Mouse (Mus musculus) embryonic facial prominence, embryonic 11.5 days (tissue): Measurements from ENCODE around the gene Prickle4. TPM values are rescaled to one million over a fixed set of nuclear protein-coding genes. Genes with fewer than 3 reads are reported as not detected.
A peak's percentile ranks its signal among the peaks of the same experiment; 100 is the strongest.

Source experiments
- ATAC-seq: fragments of 200-750 bp; cut with Nextera tagmentation; replicated peaks from 2 replicates; pipeline ENCODE4 v1.8.0; 2017; ENCODE audit warnings: low read depth; ENCODE audit not compliant: insufficient number of reproducible peaks, low FRiP score, low TSS enrichment
- DNase-seq: peaks from one replicate; pipeline ENCODE4 v3.0.0-alpha.2; 2015; ENCODE audit warnings: low spot score
- H3K27ac ChIP-seq: fragments of 300-500 bp; sonication (generic); replicated peaks from 2 replicates; pipeline ENCODE4 v1.5.1; 2014; ENCODE audit warnings: mild to moderate bottlenecking, low read depth, low read length, control low read depth
- H3K27me3 ChIP-seq: fragments of 300-500 bp; sonication (generic); 2 replicates; pipeline ENCODE4 v1.6.1; 2014; ENCODE audit warnings: mild to moderate bottlenecking, low read length, moderate library complexity, mixed read lengths; ENCODE audit not compliant: control insufficient read depth, insufficient read depth
- H3K36me3 ChIP-seq: fragments of 300-500 bp; sonication (generic); replicated peaks from 2 replicates; pipeline ENCODE4 v1.6.1; 2014; ENCODE audit warnings: low read depth, mild to moderate bottlenecking, low read length, moderate library complexity, mixed read lengths; ENCODE audit not compliant: control insufficient read depth, insufficient read depth
- H3K4me1 ChIP-seq: fragments of 300-500 bp; sonication (generic); 2 replicates; pipeline ENCODE4 v1.6.1; 2014; ENCODE audit warnings: low read length, mixed read lengths; ENCODE audit not compliant: control insufficient read depth, insufficient read depth
- H3K4me2 ChIP-seq: fragments of 300-500 bp; sonication (generic); 2 replicates; pipeline ENCODE4 v1.6.1; 2014; ENCODE audit warnings: low read depth, mild to moderate bottlenecking, control low read depth, low read length, moderate library complexity
- H3K4me3 ChIP-seq: fragments of 300-500 bp; sonication (generic); 2 replicates; pipeline ENCODE4 v1.5.1; 2014; ENCODE audit warnings: low read depth, low read length, control low read depth
- H3K9ac ChIP-seq: fragments of 300-500 bp; sonication (generic); replicated peaks from 2 replicates; pipeline ENCODE4 v1.6.1; 2014; ENCODE audit warnings: mild to moderate bottlenecking, control low read depth, low read length
- H3K9me3 ChIP-seq: fragments of 300-500 bp; sonication (generic); replicated peaks from 2 replicates; pipeline ENCODE4 v1.6.1; 2016; ENCODE audit warnings: mild to moderate bottlenecking, low read length, inconsistent platforms, mixed read lengths; ENCODE audit not compliant: control insufficient read depth
- WGBS: fragments of 180-500 bp; shearing (Covaris S2); extraction: QIAGEN DNeasy Blood & Tissue Kit; methylation state at CpG from one replicate; pipeline ENCODE4 v1.1.7; 2014; 5-methylcytosine and 5-hydroxymethylcytosine counted together
- polyA plus RNA-seq: library from polyadenylated mRNA; unstranded; fragments of >200 nt; fragmentation: Nextera tagmentation; extraction: Ambion mirVana; gene quantifications from 2 replicates; pipeline ENCODE4 v1.2.1, GENCODE M21; 2014

Prickle4 gene
- polyA plus RNA-seq, 1 experiment from 2014 or later: 0.27 TPM

- Histone ChIP-seq H3K27ac (no peak overlapping the region), H3K9me3 (no peaks in the 10 kb centered on the region), H3K27me3 (peaks cover 16% of the 10 kb centered on the region), H3K9ac (peak overlapping the region; percentile 57), H3K4me1 (peaks cover 7% of the 10 kb centered on the region), H3K4me3 (peak overlapping the region; percentile 68), H3K4me2 (peak overlapping the region; percentile 98), H3K36me3 (no peaks in the 10 kb centered on the region)
- ATAC-seq (peak; percentile 83), DNase-seq (peak; percentile 72)
- 1% methylated on average over 53 of the region's 60 CpGs for WGBS
These were observed 42.9 kb upstream of the Prickle4 start for GRCm38 (mm10) chr17:47737271-47738065.

GRCm38 (mm10) chr17:47736856-47737255, 42.3 kb upstream of the Prickle4 start, which contains the start of gene Tfeb:
Tfeb (plus strand) TSS chr17:47737030.
- H3K36me3 ChIP-seq: no peaks in the 10 kb centered on the region
- H3K4me1 ChIP-seq: peaks cover 7% of the 10 kb centered on the region
- peaks cover 16% of the 10 kb centered on the region for H3K27me3 ChIP-seq
- DNase-seq: peak; percentile 96
- no peaks in the 10 kb centered on the region for H3K9me3 ChIP-seq
- H3K4me2 ChIP-seq: peak within 1 kb of the TSS; percentile 98
- peak within 1 kb of the TSS; percentile 57 for H3K9ac ChIP-seq
- WGBS: 0% methylated on average over 44 of the region's 47 CpGs
- peak within 1 kb of the TSS; percentile 68 for H3K4me3 ChIP-seq
- H3K27ac ChIP-seq: no peak within 1 kb of the TSS
- ATAC-seq: peak; percentile 67

GRCm38 (mm10) chr17:47735553-47736100, 41.1 kb upstream of the Prickle4 start:
- peaks cover 16% of the 10 kb centered on the region for H3K27me3 ChIP-seq
- no peak overlapping the region for H3K4me2 ChIP-seq
- DNase-seq (no peak), ATAC-seq (no peak)
- no peaks in the 10 kb centered on the region for H3K36me3 ChIP-seq
- H3K9me3 ChIP-seq: no peaks in the 10 kb centered on the region
- H3K4me1 ChIP-seq: peaks cover 7% of the 10 kb centered on the region
- H3K4me3 ChIP-seq: no peak overlapping the region
- 69% methylated on average over 14 of the region's 14 CpGs for WGBS
- no peak overlapping the region for H3K9ac ChIP-seq
- no peak overlapping the region for H3K27ac ChIP-seq

GRCm38 (mm10) chr17:47730633-47731575, 36.4 kb upstream of the Prickle4 start:
- 48% methylated on average over 24 of the region's 24 CpGs for WGBS
- H3K27ac ChIP-seq: no peak overlapping the region
- no peaks in the 10 kb centered on the region for H3K9me3 ChIP-seq
- H3K36me3 ChIP-seq: no peaks in the 10 kb centered on the region
- no peak for DNase-seq
- no peak for ATAC-seq
- H3K4me3 ChIP-seq: no peak overlapping the region
- H3K9ac ChIP-seq: no peak overlapping the region
- H3K4me2 ChIP-seq: no peak overlapping the region
- H3K4me1 ChIP-seq: no peaks in the 10 kb centered on the region
- no peaks in the 10 kb centered on the region for H3K27me3 ChIP-seq

GRCm38 (mm10) chr17:47726566-47726965, 32.0 kb upstream of the Prickle4 start, which contains the start of gene Pgc:
Pgc (plus strand) TSS chr17:47726842.
- no peak within 1 kb of the TSS for H3K27ac ChIP-seq
- ATAC-seq: no peak
- no peaks in the 10 kb centered on the region for H3K4me1 ChIP-seq
- no peak for DNase-seq
- no peak within 1 kb of the TSS for H3K4me3 ChIP-seq
- no peaks in the 10 kb centered on the region for H3K27me3 ChIP-seq
- no peak within 1 kb of the TSS for H3K4me2 ChIP-seq
- no peaks in the 10 kb centered on the region for H3K36me3 ChIP-seq
- WGBS: 75% methylated on average over 11 of the region's 11 CpGs
- no peaks in the 10 kb centered on the region for H3K9me3 ChIP-seq
- H3K9ac ChIP-seq: no peak within 1 kb of the TSS

- DNase-seq: no peak
- 91% methylated on average over 4 of the region's 4 CpGs for WGBS
- no peaks in the 10 kb centered on the region for H3K9me3 ChIP-seq
These were observed 26.6 kb upstream of the Prickle4 start for GRCm38 (mm10) chr17:47721183-47721582.

GRCm38 (mm10) chr17:47715037-47715436, 20.5 kb upstream of the Prickle4 start:
- H3K36me3 ChIP-seq: no peaks in the 10 kb centered on the region
- no peak overlapping the region for H3K4me3 ChIP-seq
- WGBS: 61% methylated on average over 3 of the region's 3 CpGs
- H3K4me2 ChIP-seq: no peak overlapping the region
- H3K4me1 ChIP-seq: no peaks in the 10 kb centered on the region
- no peak overlapping the region for H3K27ac ChIP-seq
- no peaks in the 10 kb centered on the region for H3K27me3 ChIP-seq
- no peaks in the 10 kb centered on the region for H3K9me3 ChIP-seq
- no peak for ATAC-seq
- no peak overlapping the region for H3K9ac ChIP-seq
- no peak for DNase-seq

More at GRCm38 (mm10) chr17:47721183-47721582, 26.6 kb upstream of the Prickle4 start:
- Histone ChIP-seq H3K27me3 (no peaks in the 10 kb centered on the region), H3K9ac (no peak overlapping the region), H3K36me3 (no peaks in the 10 kb centered on the region), H3K4me3 (no peak overlapping the region), H3K4me2 (no peak overlapping the region), H3K4me1 (no peaks in the 10 kb centered on the region), H3K27ac (no peak overlapping the region)
- ATAC-seq: no peak
